Mouse (Mus musculus): Measurements from ENCODE around the gene Lacc1. TPM values are rescaled to one million over a fixed set of nuclear protein-coding genes. Genes with fewer than 3 reads are reported as not detected.

Lacc1 gene
- polyA plus RNA-seq (2012): 2.7 and 3.4 TPM in 2 replicates

GRCm38 (mm10) chr14:77036226-77037046 is at the start of gene Lacc1, which contains the start of gene Ccdc122:
Lacc1 (minus strand) TSS chr14:77036904.
Ccdc122 (plus strand) TSS chr14:77036772.

Other genes with a start within 250 kb of the Lacc1 start
- 4.2 and 5.5 TPM in 2 replicates for gene Ccdc122, start 132 bp downstream of the Lacc1 start, polyA plus RNA-seq (2012)
- gene Enox1, start 119.9 kb upstream of the Lacc1 start, polyA plus RNA-seq (2012): 0.05 TPM in 1 of 2 replicates, not detected in the other